Mouse (Mus musculus) heart, embryonic 14.5 days (tissue): ENCODE measurements around the gene Ralgps1. TPM values are rescaled to one million over a fixed set of nuclear protein-coding genes. Genes with fewer than 3 reads are reported as not detected.

Experiments
- ATAC-seq: fragments of 200-750 bp; cut with Nextera tagmentation; 2 replicates; pipeline ENCODE4 v1.8.0; 2017; ENCODE audit warnings: low read depth, moderate TSS enrichment; ENCODE audit not compliant: insufficient number of reproducible peaks, insufficient read depth, low FRiP score
- H3K27ac ChIP-seq, 2 experiments: fragments of 200-500 bp in 1 of 2; fragments of 300-500 bp in 1 of 2; sonication (generic) in 1 of 2; replicated peaks in 1 of 2; 2 replicates each; pipeline ENCODE4 v1.5.1; 2012 to 2014; ENCODE audit warnings: low read depth in 2 of 2, low read length in 2 of 2, control low read depth in 1 of 2, mild to moderate bottlenecking in 1 of 2, mixed read lengths in 1 of 2; ENCODE audit not compliant: control insufficient read depth in 1 of 2, insufficient read depth in 1 of 2
- H3K27me3 ChIP-seq: fragments of 300-500 bp; sonication (generic); 2 replicates; pipeline ENCODE4 v1.6.1; 2014; ENCODE audit warnings: mild to moderate bottlenecking, low read length, control low read depth; ENCODE audit not compliant: control insufficient read depth, insufficient read depth
- H3K36me3 ChIP-seq: fragments of 300-500 bp; sonication (generic); 2 replicates; pipeline ENCODE4 v1.6.1; 2014; ENCODE audit warnings: mild to moderate bottlenecking, control low read depth, low read length, mixed read lengths; ENCODE audit not compliant: control insufficient read depth, insufficient read depth
- H3K4me1 ChIP-seq, 2 experiments: fragments of 200-500 bp in 1 of 2; fragments of 300-500 bp in 1 of 2; sonication (generic) in 1 of 2; 2 replicates each; pipeline ENCODE4 v1.6.1; 2012 to 2014; ENCODE audit warnings: low read length in 2 of 2, control low read depth in 1 of 2, mixed read lengths in 1 of 2; ENCODE audit not compliant: control insufficient read depth in 2 of 2, insufficient read depth in 2 of 2
- H3K4me2 ChIP-seq: fragments of 300-500 bp; sonication (generic); 2 replicates; pipeline ENCODE4 v1.6.1; 2014; ENCODE audit warnings: mild to moderate bottlenecking, low read length
- H3K4me3 ChIP-seq, 2 experiments: fragments of 200-500 bp in 1 of 2; fragments of 300-500 bp in 1 of 2; sonication (generic) in 1 of 2; 2 replicates each; pipeline ENCODE4 v1.5.1; 2012 to 2014; ENCODE audit warnings: low read length in 2 of 2, mild to moderate bottlenecking in 2 of 2, control low read depth in 1 of 2, low read depth in 1 of 2, moderate library complexity in 1 of 2; ENCODE audit not compliant: control insufficient read depth in 1 of 2, insufficient read depth in 1 of 2
- H3K9ac ChIP-seq: fragments of 300-500 bp; sonication (generic); 2 replicates; pipeline ENCODE4 v1.6.1; 2014; ENCODE audit warnings: mild to moderate bottlenecking, low read length
- H3K9me3 ChIP-seq: fragments of 300-500 bp; sonication (generic); 2 replicates; pipeline ENCODE4 v1.6.1; 2016; ENCODE audit warnings: low read length, control low read depth; ENCODE audit not compliant: control insufficient read depth
- WGBS: fragments of 180-500 bp; shearing (Covaris S2); extraction: QIAGEN DNeasy Blood & Tissue Kit; methylation state at CpG from one replicate; pipeline ENCODE4 v1.1.7; 2014; 5-methylcytosine and 5-hydroxymethylcytosine counted together
- polyA plus RNA-seq: library from polyadenylated mRNA; unstranded; fragments of >200 nt; fragmentation: Nextera tagmentation; extraction: Ambion mirVana; gene quantifications from 2 replicates; pipeline ENCODE4 v1.2.1, GENCODE M21; 2014

Ralgps1 gene
- polyA plus RNA-seq, 1 experiment from 2014 or later, result 6.7 TPM

GRCm38 (mm10) chr2:33134766-33135490 lies 236.4 kb downstream of the Ralgps1 start:
- Histone ChIP-seq H3K4me2 (no peak overlapping the region), H3K27me3 (peaks cover 7% of the 10 kb centered on the region; the same call in 1 of the 2 replicates), H3K9me3 (no peaks in the 10 kb centered on the region), H3K27ac (no peak overlapping the region), H3K9ac (no peak overlapping the region), H3K4me1 (peaks cover 0 to 3% of the 10 kb centered on the region in 2 experiments; a peak in 1 of 4 replicates), H3K36me3 (no peaks in the 10 kb centered on the region), H3K4me3 (no peak overlapping the region)
- 69% methylated on average over 7 of the region's 7 CpGs for WGBS
- ATAC-seq, result no peak

GRCm38 (mm10) chr2:33132306-33132705 lies 239.0 kb downstream of the Ralgps1 start:
- 0 out of 2 replicates have a peak overlapping the region, but pooled peaks have one; percentile 91 for H3K4me2 ChIP-seq
- no peaks in the 10 kb centered on the region for H3K9me3 ChIP-seq
- no peak overlapping the region for H3K9ac ChIP-seq
- no peaks in the 10 kb centered on the region for H3K36me3 ChIP-seq
- peaks cover 7% of the 10 kb centered on the region; the same call in 1 of the 2 replicates for H3K27me3 ChIP-seq
- H3K27ac ChIP-seq, result no peak overlapping the region
- 3% methylated on average over 7 of the region's 7 CpGs for WGBS
- H3K4me1 ChIP-seq, result peaks cover 6 to 13% of the 10 kb centered on the region in 2 experiments; a peak in 3 of 4 replicates
- ATAC-seq, result no peak
- no peak overlapping the region for H3K4me3 ChIP-seq

DNA sequence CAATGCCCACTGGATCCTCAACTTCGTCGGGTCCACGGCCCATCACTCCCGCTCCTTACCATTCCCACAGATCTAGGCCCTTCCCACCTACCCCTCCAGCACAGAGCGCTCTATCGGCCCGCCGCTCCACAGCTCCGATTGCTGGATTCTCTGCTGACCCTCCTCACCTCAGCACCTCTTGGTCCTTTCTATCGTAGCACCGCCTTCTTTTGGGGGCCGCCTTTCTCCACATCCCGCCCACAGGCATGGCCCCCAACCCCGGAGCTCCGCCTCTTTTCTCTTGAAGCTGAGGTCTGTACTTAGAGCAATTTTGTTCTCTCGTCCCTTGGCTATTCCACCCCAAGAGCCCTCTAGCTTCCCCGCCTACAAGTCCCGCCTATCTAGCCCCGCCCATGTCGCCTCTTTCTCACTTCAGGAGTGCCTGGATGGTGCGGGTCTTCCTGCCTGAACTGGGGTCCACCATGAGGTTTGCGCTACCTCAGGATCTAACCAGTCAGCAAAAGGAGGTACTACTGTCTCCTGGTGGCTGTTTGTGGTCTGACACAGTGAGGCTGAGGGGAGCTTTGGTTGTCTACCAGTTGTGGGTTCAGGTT lies 239.7 kb downstream of the Ralgps1 start, which contains the start of gene Garnl3:
Garnl3 (minus strand) TSS at position 155 of the 593 bp plus-strand sequence.
- H3K27me3 ChIP-seq, result peaks cover 7% of the 10 kb centered on the region; the same call in 1 of the 2 replicates
- peak within 1 kb of the TSS; percentile 91 for H3K4me2 ChIP-seq
- H3K9ac ChIP-seq, result peak within 1 kb of the TSS; percentile 82
- H3K27ac ChIP-seq, result peak within 1 kb of the TSS; percentile 69 to 76
- no peak for ATAC-seq
- H3K36me3 ChIP-seq, result no peaks in the 10 kb centered on the region
- H3K9me3 ChIP-seq, result no peaks in the 10 kb centered on the region
- under 1% methylated on average over 22 of the region's 22 CpGs for WGBS
- H3K4me3 ChIP-seq, result peak within 1 kb of the TSS; percentile 57 to 76
- peaks cover 6 to 13% of the 10 kb centered on the region in 2 experiments; a peak in 3 of 4 replicates for H3K4me1 ChIP-seq

GRCm38 (mm10) chr2:33130526-33131483 lies 240.5 kb downstream of the Ralgps1 start:
- no peaks in the 10 kb centered on the region for H3K9me3 ChIP-seq
- H3K36me3 ChIP-seq, result no peaks in the 10 kb centered on the region
- peaks cover 6 to 13% of the 10 kb centered on the region in 2 experiments; a peak in 3 of 4 replicates for H3K4me1 ChIP-seq
- under 1% methylated on average over 46 of the region's 55 CpGs for WGBS
- H3K4me3 ChIP-seq, result peak overlapping the region; percentile 57 to 76
- H3K9ac ChIP-seq, result peak overlapping the region; percentile 82
- peak overlapping the region; percentile 91 for H3K4me2 ChIP-seq
- peak overlapping the region; percentile 69 to 76 for H3K27ac ChIP-seq
- H3K27me3 ChIP-seq, result peaks cover 7% of the 10 kb centered on the region; the same call in 1 of the 2 replicates
- peak; percentile 92 for ATAC-seq

DNA sequence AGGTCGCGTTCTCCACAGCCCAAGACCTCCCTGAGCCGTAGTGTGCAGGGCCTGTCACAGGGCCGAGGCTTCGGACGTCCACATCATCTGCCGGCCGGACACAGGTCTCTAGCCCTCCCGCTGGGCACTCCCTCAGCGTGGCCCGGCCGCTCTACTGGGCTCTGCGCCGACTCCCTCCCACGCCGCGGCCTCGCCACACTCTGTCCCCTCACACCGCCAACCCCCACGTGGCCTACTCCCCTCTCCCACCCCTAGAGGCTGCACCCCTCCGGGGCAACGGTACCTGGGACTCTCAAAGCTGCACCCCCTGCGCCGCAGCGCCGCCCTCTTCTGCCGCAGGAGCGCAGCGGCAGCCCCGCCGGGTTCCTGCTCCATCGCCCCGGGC lies 241.2 kb downstream of the Ralgps1 start:
- peaks cover 7% of the 10 kb centered on the region; the same call in 1 of the 2 replicates for H3K27me3 ChIP-seq
- H3K4me2 ChIP-seq, result peak overlapping the region; percentile 91
- peak overlapping the region; percentile 57 to 76 for H3K4me3 ChIP-seq
- H3K9ac ChIP-seq, result peak overlapping the region; percentile 82
- WGBS, result 0% methylated on average over 33 of the region's 33 CpGs
- no peaks in the 10 kb centered on the region for H3K9me3 ChIP-seq
- H3K4me1 ChIP-seq, result peaks cover 6 to 13% of the 10 kb centered on the region in 2 experiments; a peak in 3 of 4 replicates
- no peaks in the 10 kb centered on the region for H3K36me3 ChIP-seq
- H3K27ac ChIP-seq, result peak overlapping the region in 1 of 2 experiments; percentile 59; a peak in 2 of 4 replicates
- ATAC-seq, result peak; percentile 25

DNA sequence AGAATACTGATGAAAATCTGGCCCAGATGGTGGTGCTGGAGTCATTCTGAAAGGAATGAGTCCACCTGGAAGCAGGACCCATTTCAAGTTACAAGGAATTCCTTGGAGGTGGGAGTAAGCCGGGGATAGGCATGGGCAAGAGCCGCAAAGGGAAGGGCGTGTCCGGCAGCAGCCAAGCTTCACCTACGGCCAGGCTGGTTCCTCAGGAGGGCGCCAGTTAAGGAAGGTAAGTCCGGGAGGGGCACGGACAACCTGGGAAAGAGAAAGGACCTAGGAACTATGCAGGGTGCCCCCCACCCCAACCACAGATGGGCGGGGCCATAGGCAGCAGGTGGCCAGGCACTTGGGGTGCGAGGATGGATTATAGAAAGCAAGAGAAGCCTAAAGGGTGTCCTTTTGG lies 241.6 kb downstream of the Ralgps1 start:
- Histone ChIP-seq H3K4me3 (peak overlapping the region; percentile 57 to 76), H3K9ac (peak overlapping the region; percentile 82), H3K4me1 (peaks cover 6 to 13% of the 10 kb centered on the region in 2 experiments; a peak in 3 of 4 replicates), H3K4me2 (peak overlapping the region; percentile 91), H3K9me3 (no peaks in the 10 kb centered on the region), H3K27ac (no peak overlapping the region), H3K36me3 (no peaks in the 10 kb centered on the region), H3K27me3 (peaks cover 7% of the 10 kb centered on the region; the same call in 1 of the 2 replicates)
- WGBS, result 2% methylated on average over 10 of the region's 10 CpGs
- ATAC-seq, result no peak

DNA sequence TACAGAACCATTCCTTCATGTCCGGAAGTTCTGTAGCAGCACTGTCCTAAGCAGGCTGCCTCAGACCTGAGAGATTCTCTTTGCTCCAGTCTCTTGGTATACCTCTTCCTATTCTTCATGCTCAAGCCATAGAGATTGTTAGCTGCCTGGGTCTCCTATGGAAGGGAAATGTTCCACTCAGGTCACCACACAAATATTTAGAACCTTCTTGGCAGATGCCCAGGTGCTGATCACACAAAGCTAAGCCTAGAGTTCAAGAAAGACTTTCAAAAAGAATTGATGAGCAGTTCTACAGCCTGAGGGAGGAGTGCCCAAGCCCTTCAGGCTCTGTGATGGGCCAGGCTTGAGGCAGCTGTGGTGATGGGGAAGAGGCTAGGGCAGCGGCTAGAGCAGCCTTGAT lies 242.3 kb downstream of the Ralgps1 start:
- Histone ChIP-seq H3K4me3 (no peak overlapping the region; a peak in 1 of 4 replicates), H3K4me1 (peaks cover 6 to 13% of the 10 kb centered on the region in 2 experiments; a peak in 3 of 4 replicates), H3K36me3 (no peaks in the 10 kb centered on the region), H3K4me2 (peak overlapping the region; percentile 91), H3K27me3 (peaks cover 7% of the 10 kb centered on the region; the same call in 1 of the 2 replicates), H3K9me3 (no peaks in the 10 kb centered on the region), H3K27ac (no peak overlapping the region), H3K9ac (0 out of 2 replicates have a peak overlapping the region, but pooled peaks have one; percentile 82)
- ATAC-seq, result no peak
- WGBS, result 66% methylated on average over 2 of the region's 2 CpGs
